Mouse (Mus musculus) liver, embryonic 14.5 days (tissue): ENCODE measurements around the gene Hint2. TPM values are rescaled to one million over a fixed set of nuclear protein-coding genes. Genes with fewer than 3 reads are reported as not detected.

Source experiments
- ATAC-seq: fragments of 200-750 bp; cut with Nextera tagmentation; 2 replicates; pipeline ENCODE4 v1.8.0; 2017; ENCODE audit warnings: moderate number of reproducible peaks, mild to moderate bottlenecking, moderate library complexity; ENCODE audit not compliant: insufficient read depth
- DNase-seq, 3 experiments: peaks; one replicate each; pipeline ENCODE4 v3.0.0-alpha.2; 2012 to 2013; ENCODE audit warnings: low read depth in 3 of 3, low spot score in 3 of 3
- H3K27ac ChIP-seq: fragments of 300-500 bp; sonication (generic); 2 replicates; pipeline ENCODE4 v1.5.1; 2014; ENCODE audit warnings: moderate library complexity, mild to moderate bottlenecking, control low read depth, inconsistent platforms
- H3K27me3 ChIP-seq: fragments of 300-500 bp; sonication (generic); 2 replicates; pipeline ENCODE4 v1.6.1; 2014; ENCODE audit warnings: mild to moderate bottlenecking, low read length, moderate library complexity; ENCODE audit not compliant: control insufficient read depth, insufficient read depth
- H3K36me3 ChIP-seq: fragments of 300-500 bp; sonication (generic); replicated peaks from 2 replicates; pipeline ENCODE4 v1.6.1; 2014; ENCODE audit warnings: low read depth; ENCODE audit not compliant: control insufficient read depth, insufficient read depth
- H3K4me1 ChIP-seq, 2 experiments: fragments of 200-500 bp in 1 of 2; fragments of 300-500 bp in 1 of 2; sonication (generic) in 1 of 2; replicated peaks; 2 replicates each; pipeline ENCODE4 v1.6.1; 2012 to 2014; ENCODE audit warnings: antibody characterized with exemption in 1 of 2, inconsistent platforms in 1 of 2, low read length in 1 of 2; ENCODE audit not compliant: control insufficient read depth in 2 of 2, insufficient read depth in 2 of 2
- H3K4me2 ChIP-seq: fragments of 300-500 bp; sonication (generic); 2 replicates; pipeline ENCODE4 v1.6.1; 2014; ENCODE audit warnings: low read depth, mild to moderate bottlenecking, control low read depth, moderate library complexity
- H3K4me3 ChIP-seq, 2 experiments: fragments of 200-500 bp in 1 of 2; fragments of 300-500 bp in 1 of 2; sonication (generic) in 1 of 2; 2 replicates each; pipeline ENCODE4 v1.5.1; 2012 to 2014; ENCODE audit warnings: low read depth in 2 of 2, low read length in 2 of 2, mild to moderate bottlenecking in 2 of 2, control low read depth in 1 of 2, inconsistent platforms in 1 of 2, moderate library complexity in 1 of 2; ENCODE audit not compliant: insufficient read depth in 1 of 2
- H3K9ac ChIP-seq: fragments of 300-500 bp; sonication (generic); replicated peaks from 2 replicates; pipeline ENCODE4 v1.6.1; 2014; ENCODE audit warnings: mild to moderate bottlenecking, control low read depth, moderate library complexity
- H3K9me3 ChIP-seq: fragments of 300-500 bp; sonication (generic); 2 replicates; pipeline ENCODE4 v1.6.1; 2016; ENCODE audit warnings: low read length, mixed read lengths; ENCODE audit not compliant: control insufficient read depth
- CTCF ChIP-seq: IDR thresholded peaks from 2 replicates; pipeline ENCODE4 v1.5.1; 2016; ENCODE audit warnings: antibody characterized with exemption, low read depth, control low read depth
- EP300 ChIP-seq: IDR thresholded peaks from 2 replicates; pipeline ENCODE4 v1.6.1; 2016; ENCODE audit warnings: antibody characterized with exemption, low read depth
- WGBS: fragments of 180-500 bp; shearing (Covaris S2); extraction: QIAGEN DNeasy Blood & Tissue Kit; methylation state at CpG from one replicate; pipeline ENCODE4 v1.1.7; 2014; ENCODE audit not compliant: insufficient replicate concordance; 5-methylcytosine and 5-hydroxymethylcytosine counted together
- polyA plus RNA-seq, 2 experiments: library from polyadenylated mRNA; depleted of rRNA in 1 of 2; stranded (reverse) in 1 of 2; unstranded in 1 of 2; fragments of >200 nt; fragmentation: Nextera tagmentation in 1 of 2; extraction: Ambion mirVana in 1 of 2; gene quantifications; 2 replicates each; pipeline versions ENCODE4 v1.2.1 to v1.2.3; 2012 to 2014

The Hint2 gene
- polyA plus RNA-seq, 2 experiments: 29.1 to 76.8 TPM

- DNase-seq: no peak
- TF ChIP-seq EP300 (no peak), CTCF (no peak)
- no peak overlapping the region for H3K27ac ChIP-seq
- H3K9ac ChIP-seq: no peak overlapping the region
- no peaks in the 10 kb centered on the region for H3K9me3 ChIP-seq
- no peak overlapping the region for H3K4me3 ChIP-seq
- WGBS: 83% methylated on average over 13 of the region's 13 CpGs
- no peak for ATAC-seq
- no peaks in the 10 kb centered on the region for H3K36me3 ChIP-seq
- no peak overlapping the region for H3K4me2 ChIP-seq
- peaks cover 11 to 29% of the 10 kb centered on the region in 2 experiments; a peak in 3 of 4 replicates for H3K4me1 ChIP-seq
- H3K27me3 ChIP-seq: no peaks in the 10 kb centered on the region
Measured at GRCm38 (mm10) chr4:43696561-43696960, 40.3 kb upstream of the Hint2 start.

GRCm38 (mm10) chr4:43695249-43695671, 39.0 kb upstream of the Hint2 start:
- no peak overlapping the region for H3K4me2 ChIP-seq
- H3K4me3 ChIP-seq: no peak overlapping the region
- H3K27ac ChIP-seq: no peak overlapping the region
- TF ChIP-seq CTCF: no peak
- no peak for TF ChIP-seq EP300
- H3K27me3 ChIP-seq: no peaks in the 10 kb centered on the region
- H3K9ac ChIP-seq: no peak overlapping the region
- no peak; the same call in 1 of the 2 replicates for ATAC-seq
- no peaks in the 10 kb centered on the region for H3K9me3 ChIP-seq
- DNase-seq: no peak
- no peaks in the 10 kb centered on the region for H3K36me3 ChIP-seq
- peaks cover 11 to 29% of the 10 kb centered on the region in 2 experiments; a peak in 3 of 4 replicates for H3K4me1 ChIP-seq
- 20% methylated on average over 9 of the region's 9 CpGs for WGBS

GRCm38 (mm10) chr4:43694439-43695248, 38.4 kb upstream of the Hint2 start:
- Histone ChIP-seq H3K4me3 (no peak overlapping the region), H3K9ac (no peak overlapping the region), H3K4me1 (peaks cover 11 to 29% of the 10 kb centered on the region in 2 experiments; a peak in 3 of 4 replicates), H3K9me3 (no peaks in the 10 kb centered on the region), H3K36me3 (no peaks in the 10 kb centered on the region), H3K4me2 (no peak overlapping the region), H3K27ac (no peak overlapping the region), H3K27me3 (no peaks in the 10 kb centered on the region)
- 17% methylated on average over 1 of the region's 1 CpGs for WGBS
- ATAC-seq: peak; percentile 52; the same call in 1 of the 2 replicates
- DNase-seq: no peak
- TF ChIP-seq EP300: no peak

- no peak overlapping the region for H3K4me3 ChIP-seq
- no peaks in the 10 kb centered on the region for H3K36me3 ChIP-seq
- H3K9me3 ChIP-seq: no peaks in the 10 kb centered on the region
- H3K27ac ChIP-seq: no peak overlapping the region
- no peaks in the 10 kb centered on the region for H3K27me3 ChIP-seq
- H3K9ac ChIP-seq: no peak overlapping the region
- TF ChIP-seq EP300 (no peak), CTCF (no peak)
- ATAC-seq (0 out of 2 replicates have a peak, but pooled peaks have one; percentile 37), DNase-seq (no peak)
- no peak overlapping the region for H3K4me2 ChIP-seq
- WGBS: 19% methylated on average over 5 of the region's 5 CpGs
- H3K4me1 ChIP-seq: peaks cover 11 to 29% of the 10 kb centered on the region in 2 experiments; a peak in 3 of 4 replicates
Measured at GRCm38 (mm10) chr4:43693806-43694241, 37.6 kb upstream of the Hint2 start.

GRCm38 (mm10) chr4:43691026-43691425, 34.8 kb upstream of the Hint2 start:
- no peak overlapping the region for H3K27ac ChIP-seq
- DNase-seq (no peak), ATAC-seq (no peak)
- TF ChIP-seq EP300: no peak
- no peak for TF ChIP-seq CTCF
- H3K27me3 ChIP-seq: no peaks in the 10 kb centered on the region
- no peak overlapping the region for H3K4me2 ChIP-seq
- no peak overlapping the region for H3K9ac ChIP-seq
- H3K9me3 ChIP-seq: no peaks in the 10 kb centered on the region
- no peaks in the 10 kb centered on the region for H3K36me3 ChIP-seq
- WGBS: 52% methylated on average over 5 of the region's 5 CpGs
- H3K4me1 ChIP-seq: peaks cover 11 to 29% of the 10 kb centered on the region in 2 experiments; a peak in 3 of 4 replicates
- H3K4me3 ChIP-seq: no peak overlapping the region
